Mouse (Mus musculus): ENCODE results near the gene Pclaf.

DNA sequence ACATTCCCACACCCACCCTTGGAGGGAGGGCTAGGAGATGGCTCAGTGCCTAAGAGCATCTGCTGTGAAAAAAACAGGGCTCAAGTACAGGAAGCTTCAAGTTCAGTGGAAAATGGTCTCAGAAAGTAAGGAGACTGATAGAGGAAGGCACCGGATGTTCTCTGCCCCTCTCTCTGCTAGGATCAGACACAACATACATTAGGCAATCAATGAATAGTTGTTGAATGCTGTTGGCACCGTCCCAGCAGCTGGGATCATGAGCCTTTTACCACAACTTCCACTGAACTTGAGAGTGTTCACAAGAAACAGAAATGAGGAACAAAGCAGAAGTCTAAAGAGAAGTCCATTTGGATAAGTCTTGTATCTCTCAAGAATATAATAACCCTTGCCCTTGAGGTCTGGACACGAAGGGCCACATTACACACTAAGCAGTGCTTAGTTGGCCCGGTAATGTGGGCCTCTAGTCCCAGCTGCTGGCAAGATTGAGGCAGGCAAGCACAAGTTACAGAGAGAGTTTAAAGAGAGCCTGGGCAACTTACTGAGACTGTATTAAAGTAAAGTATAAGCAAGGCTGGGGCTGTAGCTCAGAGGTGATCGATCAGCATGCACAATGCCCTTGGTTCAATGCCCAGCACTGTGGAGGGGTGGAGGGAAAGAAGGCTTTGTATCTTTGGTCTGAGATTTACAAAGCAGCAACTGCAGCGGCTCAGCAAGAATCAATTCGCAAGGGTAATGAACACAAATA is 45.4 kb upstream of the Pclaf start:
- TF ChIP-seq CTCF (conservative IDR thresholded peaks at IDR 0.05; ENCODE audit: low read length): no peak
- no peak for TF ChIP-seq POU5F1 (IDR thresholded peaks at IDR 0.05; ENCODE audit: borderline replicate concordance, low read length)

Measured in E14TG2a.4 (cell line).